Mouse (Mus musculus) kidney, adult 2 months (tissue): ENCODE data around the gene Mbd3. TPM values are rescaled to one million over a fixed set of nuclear protein-coding genes. Genes with fewer than 3 reads are reported as not detected.

Experiments
- DNase-seq: peaks from one replicate; pipeline ENCODE4 v3.0.0; 2021
- H3K27ac ChIP-seq: fragments of 200-500 bp; 2 replicates; pipeline ENCODE4 v1.5.1; 2012; ENCODE audit warnings: low read depth, low read length, control low read depth, inconsistent platforms; ENCODE audit not compliant: insufficient read depth
- H3K27me3 ChIP-seq: fragments of 200-500 bp; replicated peaks from 2 replicates; pipeline ENCODE4 v1.6.1; 2012; ENCODE audit warnings: mild to moderate bottlenecking, moderate library complexity, low read length, inconsistent platforms; ENCODE audit not compliant: control insufficient read depth, insufficient read depth
- H3K36me3 ChIP-seq: fragments of 200-500 bp; 2 replicates; pipeline ENCODE4 v1.6.1; 2012; ENCODE audit warnings: mild to moderate bottlenecking, moderate library complexity, low read length, inconsistent platforms; ENCODE audit not compliant: control insufficient read depth, insufficient read depth
- H3K4me1 ChIP-seq: fragments of 200-500 bp; 2 replicates; pipeline ENCODE4 v1.6.1; 2011; ENCODE audit warnings: low read length; ENCODE audit not compliant: control insufficient read depth, insufficient read depth
- H3K4me3 ChIP-seq: fragments of 200-500 bp; 2 replicates; pipeline ENCODE4 v1.5.1; 2011; ENCODE audit warnings: mild to moderate bottlenecking, low read depth, low read length, control low read depth; ENCODE audit not compliant: insufficient read depth
- CTCF ChIP-seq: fragments of 200-500 bp; conservative IDR thresholded peaks from 2 replicates; pipeline ENCODE4 v1.5.1; 2011; ENCODE audit warnings: low read depth, mild to moderate bottlenecking, control low read depth, low read length, moderate library complexity, mixed read lengths; ENCODE audit not compliant: insufficient read depth, insufficient read length
- POLR2A ChIP-seq: fragments of 200-500 bp; IDR thresholded peaks from one replicate; pipeline ENCODE4 v1.6.1; 2011; ENCODE audit warnings: low read depth, low read length, control low read depth
- WGBS: fragments of 180-500 bp; shearing (Covaris S2); methylation state at CpG from one replicate; pipeline ENCODE4 v1.1.7; 2018; 5-methylcytosine and 5-hydroxymethylcytosine counted together
- polyA plus RNA-seq: library from polyadenylated mRNA; depleted of rRNA; stranded (reverse); fragments of >200 nt; gene quantifications from 2 replicates; pipeline ENCODE4 v1.2.3, GENCODE M21; 2012

The Mbd3 gene
- polyA plus RNA-seq, 1 experiment, result 143 TPM

GRCm38 (mm10) chr10:80386735-80387471 is 12.4 kb downstream of the Mbd3 start:
- Histone ChIP-seq H3K4me1 (peaks cover 11% of the 10 kb centered on the region; the same call in 1 of the 2 replicates), H3K27ac (no peak overlapping the region), H3K4me3 (peak overlapping the region; percentile 72), H3K36me3 (no peaks in the 10 kb centered on the region), H3K27me3 (no peaks in the 10 kb centered on the region)
- no peak for DNase-seq
- no peak for TF ChIP-seq CTCF
- TF ChIP-seq POLR2A, result no peak
- 4% methylated on average over 91 of the region's 94 CpGs for WGBS

- TF ChIP-seq POLR2A (no peak), CTCF (no peak)
Measured at GRCm38 (mm10) chr10:80385811-80386734, 13.3 kb downstream of the Mbd3 start.

GRCm38 (mm10) chr10:80385310-80385709 is 14.0 kb downstream of the Mbd3 start:
- no peak overlapping the region for H3K27ac ChIP-seq
- no peaks in the 10 kb centered on the region for H3K36me3 ChIP-seq
- DNase-seq, result no peak
- H3K4me3 ChIP-seq, result no peak overlapping the region
- TF ChIP-seq CTCF, result no peak
- no peak for TF ChIP-seq POLR2A
- WGBS, result 61% methylated on average over 7 of the region's 7 CpGs
- H3K27me3 ChIP-seq, result no peaks in the 10 kb centered on the region
- peaks cover 10% of the 10 kb centered on the region; the same call in 1 of the 2 replicates for H3K4me1 ChIP-seq

More at GRCm38 (mm10) chr10:80385811-80386734, 13.3 kb downstream of the Mbd3 start:
- DNase-seq, result no peak
- Histone ChIP-seq H3K27me3 (no peaks in the 10 kb centered on the region), H3K27ac (no peak overlapping the region), H3K4me3 (peak overlapping the region; percentile 72), H3K36me3 (no peaks in the 10 kb centered on the region), H3K4me1 (peaks cover 11% of the 10 kb centered on the region; the same call in 1 of the 2 replicates)
- WGBS, result 10% methylated on average over 34 of the region's 34 CpGs

GRCm38 (mm10) chr10:80384709-80385108 is 14.6 kb downstream of the Mbd3 start:
- TF ChIP-seq CTCF, result no peak
- no peak for TF ChIP-seq POLR2A
- Histone ChIP-seq H3K36me3 (no peaks in the 10 kb centered on the region), H3K4me3 (no peak overlapping the region), H3K27ac (no peak overlapping the region), H3K27me3 (no peaks in the 10 kb centered on the region), H3K4me1 (peaks cover 9% of the 10 kb centered on the region; the same call in 1 of the 2 replicates)
- 80% methylated on average over 7 of the region's 7 CpGs for WGBS
- DNase-seq, result no peak

- no peak overlapping the region for H3K4me3 ChIP-seq
- H3K27me3 ChIP-seq, result no peaks in the 10 kb centered on the region
- WGBS, result 86% methylated on average over 4 of the region's 4 CpGs
- peaks cover 9% of the 10 kb centered on the region; the same call in 1 of the 2 replicates for H3K4me1 ChIP-seq
- no peak for DNase-seq
- TF ChIP-seq POLR2A (no peak), CTCF (no peak)
- no peaks in the 10 kb centered on the region for H3K36me3 ChIP-seq
- no peak overlapping the region for H3K27ac ChIP-seq
Measured at GRCm38 (mm10) chr10:80384115-80384639, 15.2 kb downstream of the Mbd3 start.

GRCm38 (mm10) chr10:80383431-80383830 is 15.9 kb downstream of the Mbd3 start:
- no peak overlapping the region for H3K27ac ChIP-seq
- H3K27me3 ChIP-seq, result no peaks in the 10 kb centered on the region
- H3K36me3 ChIP-seq, result no peaks in the 10 kb centered on the region
- peaks cover 9% of the 10 kb centered on the region; the same call in 1 of the 2 replicates for H3K4me1 ChIP-seq
- peak; percentile 34; the same call in 1 of the 2 replicates for TF ChIP-seq CTCF
- TF ChIP-seq POLR2A, result no peak
- 53% methylated on average over 4 of the region's 4 CpGs for WGBS
- no peak overlapping the region for H3K4me3 ChIP-seq
- no peak for DNase-seq
